Mouse (Mus musculus) heart, embryonic 13.5 days (tissue): ENCODE measurements around the gene Plcl1. TPM values are rescaled to one million over a fixed set of nuclear protein-coding genes. Genes with fewer than 3 reads are reported as not detected.

Experiments used
- ATAC-seq: fragments of 200-750 bp; cut with Nextera tagmentation; 2 replicates; pipeline ENCODE4 v1.8.0; 2017; ENCODE audit warnings: moderate TSS enrichment; ENCODE audit not compliant: insufficient number of reproducible peaks, low FRiP score, low TSS enrichment; ENCODE audit errors: extremely low read depth
- H3K27ac ChIP-seq: fragments of 300-500 bp; sonication (generic); replicated peaks from 2 replicates; pipeline ENCODE4 v1.5.1; 2015; ENCODE audit warnings: moderate library complexity, mild to moderate bottlenecking, inconsistent platforms
- H3K27me3 ChIP-seq: fragments of 300-500 bp; sonication (generic); replicated peaks from 2 replicates; pipeline ENCODE4 v1.6.1; 2015; ENCODE audit warnings: mild to moderate bottlenecking, inconsistent platforms
- H3K36me3 ChIP-seq: fragments of 300-500 bp; sonication (generic); 2 replicates; pipeline ENCODE4 v1.6.1; 2015; ENCODE audit warnings: mild to moderate bottlenecking, inconsistent platforms
- H3K4me1 ChIP-seq: fragments of 300-500 bp; sonication (generic); 2 replicates; pipeline ENCODE4 v1.6.1; 2015; ENCODE audit warnings: inconsistent platforms
- H3K4me2 ChIP-seq: fragments of 300-500 bp; sonication (generic); 2 replicates; pipeline ENCODE4 v1.6.1; 2015; ENCODE audit warnings: inconsistent platforms, mild to moderate bottlenecking, moderate library complexity
- H3K4me3 ChIP-seq: fragments of 300-500 bp; sonication (generic); 2 replicates; pipeline ENCODE4 v1.5.1; 2015; ENCODE audit warnings: moderate library complexity, mild to moderate bottlenecking, inconsistent platforms
- H3K9ac ChIP-seq: fragments of 300-500 bp; sonication (generic); 2 replicates; pipeline ENCODE4 v1.6.1; 2015; ENCODE audit warnings: inconsistent platforms, mild to moderate bottlenecking, moderate library complexity
- H3K9me3 ChIP-seq: fragments of 300-500 bp; sonication (generic); 2 replicates; pipeline ENCODE4 v1.6.1; 2016; ENCODE audit warnings: inconsistent platforms
- WGBS: fragments of 180-500 bp; shearing (Covaris S2); methylation state at CpG from one replicate; pipeline ENCODE4 v1.1.7; 2015; ENCODE audit warnings: mixed read lengths; 5-methylcytosine and 5-hydroxymethylcytosine counted together
- polyA plus RNA-seq: library from polyadenylated mRNA; unstranded; fragments of >200 nt; fragmentation: Nextera tagmentation; extraction: Ambion mirVana; gene quantifications from 2 replicates; pipeline ENCODE4 v1.2.1, GENCODE M21; 2015

The Plcl1 gene
- polyA plus RNA-seq, 1 experiment from 2014 or later, result 0.67 TPM

DNA sequence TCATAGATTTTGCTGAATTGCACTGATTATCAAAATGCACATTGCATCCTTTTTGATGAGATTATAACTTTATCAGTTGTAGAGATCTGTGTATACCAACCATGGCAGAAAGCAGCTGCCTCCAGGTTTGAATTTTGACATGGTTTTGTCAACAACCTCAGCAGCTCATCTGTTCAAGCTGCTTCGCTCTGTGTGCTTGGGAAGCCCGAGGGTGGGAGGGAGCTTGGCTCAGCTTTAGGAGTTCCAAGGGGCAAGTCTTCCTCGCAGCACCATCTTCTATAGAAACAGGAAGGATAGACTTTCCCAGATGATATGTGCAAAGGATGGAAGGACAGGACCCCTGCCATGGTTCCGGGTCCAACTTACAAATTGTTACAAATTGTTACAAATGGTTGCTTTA, 32.9 kb downstream of the Plcl1 start:
- Histone ChIP-seq H3K9ac (no peak overlapping the region), H3K4me3 (no peak overlapping the region), H3K4me2 (no peak overlapping the region), H3K4me1 (peaks cover 15% of the 10 kb centered on the region), H3K27me3 (no peaks in the 10 kb centered on the region), H3K36me3 (no peaks in the 10 kb centered on the region), H3K27ac (no peak overlapping the region), H3K9me3 (no peaks in the 10 kb centered on the region)
- no peak for ATAC-seq
- 78% methylated on average over 4 of the region's 4 CpGs for WGBS

DNA sequence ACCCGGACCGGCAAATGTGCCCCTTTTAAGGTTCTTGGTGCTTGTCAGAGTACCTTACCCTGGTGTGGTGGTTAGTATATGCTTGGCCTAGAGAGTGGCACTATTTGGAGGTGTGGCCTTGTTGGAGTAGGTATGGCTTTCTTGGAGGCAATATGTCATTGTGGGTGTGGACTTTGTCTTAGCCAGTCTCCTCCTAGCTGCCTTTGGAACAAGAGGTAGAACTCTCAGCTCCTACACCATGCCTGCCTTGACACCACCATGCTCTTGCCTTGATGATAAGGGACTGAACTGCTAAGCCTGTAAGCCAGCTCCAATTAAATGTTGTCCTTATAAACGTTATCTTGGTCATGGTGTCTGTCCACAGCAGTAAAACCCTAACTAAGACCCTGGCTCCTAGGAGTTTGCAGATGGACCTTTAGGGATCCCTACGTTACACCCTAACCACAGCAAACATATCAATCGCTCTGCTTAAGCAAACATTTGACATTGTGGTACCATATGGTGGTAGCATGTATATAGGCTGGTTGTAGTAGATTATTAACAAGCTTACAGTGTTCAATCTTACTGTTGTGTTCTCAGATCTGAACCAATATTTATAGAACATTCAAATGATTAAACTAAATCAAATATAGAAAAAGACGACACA, 39.4 kb downstream of the Plcl1 start:
- Histone ChIP-seq H3K36me3 (no peaks in the 10 kb centered on the region), H3K4me3 (no peak overlapping the region), H3K9ac (no peak overlapping the region), H3K27ac (no peak overlapping the region), H3K9me3 (no peaks in the 10 kb centered on the region), H3K4me2 (no peak overlapping the region), H3K27me3 (no peaks in the 10 kb centered on the region), H3K4me1 (peaks cover 21% of the 10 kb centered on the region)
- 68% methylated on average over 6 of the region's 6 CpGs for WGBS
- ATAC-seq, result no peak

DNA sequence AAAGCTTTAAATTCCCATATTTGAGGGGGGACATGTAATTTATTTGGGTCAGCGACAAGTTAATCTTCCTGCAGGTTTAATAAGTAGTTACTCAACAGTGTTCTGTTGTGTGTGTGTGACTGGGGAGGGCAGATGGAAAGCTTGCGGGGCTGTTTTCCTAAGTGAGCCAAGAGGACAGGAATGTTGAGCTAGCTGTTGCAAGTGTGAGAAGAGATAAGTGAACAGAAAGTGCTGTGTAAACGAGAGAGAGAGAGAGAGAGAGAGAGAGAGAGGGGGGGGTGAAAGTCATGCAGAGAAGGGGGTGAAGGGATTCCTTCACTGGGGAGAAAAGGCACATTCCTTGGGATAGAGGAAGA, 39.9 kb downstream of the Plcl1 start:
- peak overlapping the region; percentile 11; the same call in 1 of the 2 replicates for H3K4me2 ChIP-seq
- H3K4me3 ChIP-seq, result no peak overlapping the region
- 0 out of 2 replicates have a peak overlapping the region, but pooled peaks have one; percentile 36 for H3K27ac ChIP-seq

DNA sequence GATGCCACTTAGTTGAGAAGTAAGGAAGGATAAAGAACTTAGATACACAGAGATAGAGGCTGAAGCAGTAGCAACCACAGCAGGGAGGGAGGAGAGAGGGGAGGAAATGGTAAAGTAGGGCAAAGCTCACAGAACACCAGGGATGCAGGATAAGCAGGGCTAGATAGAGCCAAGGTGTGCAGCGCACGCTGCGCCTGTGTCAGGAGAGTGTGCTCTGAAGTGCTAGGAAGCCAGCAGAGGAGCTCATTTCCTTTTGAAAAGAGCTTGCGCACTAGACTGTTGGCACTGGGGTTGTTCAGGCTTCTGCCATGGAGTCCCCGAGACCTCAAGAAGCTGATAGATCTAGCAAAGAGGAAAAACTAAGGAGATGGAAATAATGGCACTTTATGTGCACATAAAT, 40.6 kb downstream of the Plcl1 start:
- Histone ChIP-seq H3K36me3 (no peaks in the 10 kb centered on the region), H3K4me2 (no peak overlapping the region), H3K9ac (no peak overlapping the region), H3K27me3 (no peaks in the 10 kb centered on the region), H3K9me3 (no peaks in the 10 kb centered on the region), H3K4me3 (no peak overlapping the region), H3K27ac (0 out of 2 replicates have a peak overlapping the region, but pooled peaks have one; percentile 36), H3K4me1 (peaks cover 18% of the 10 kb centered on the region)
- no peak for ATAC-seq
- 62% methylated on average over 5 of the region's 5 CpGs for WGBS

More for the DNA sequence above, 39.9 kb downstream of the Plcl1 start:
- peak; percentile 42; the same call in 1 of the 2 replicates for ATAC-seq
- peaks cover 18% of the 10 kb centered on the region for H3K4me1 ChIP-seq
- no peaks in the 10 kb centered on the region for H3K36me3 ChIP-seq
- WGBS, result 11% methylated on average over 3 of the region's 3 CpGs
- H3K9ac ChIP-seq, result no peak overlapping the region
- no peaks in the 10 kb centered on the region for H3K9me3 ChIP-seq
- H3K27me3 ChIP-seq, result no peaks in the 10 kb centered on the region

DNA sequence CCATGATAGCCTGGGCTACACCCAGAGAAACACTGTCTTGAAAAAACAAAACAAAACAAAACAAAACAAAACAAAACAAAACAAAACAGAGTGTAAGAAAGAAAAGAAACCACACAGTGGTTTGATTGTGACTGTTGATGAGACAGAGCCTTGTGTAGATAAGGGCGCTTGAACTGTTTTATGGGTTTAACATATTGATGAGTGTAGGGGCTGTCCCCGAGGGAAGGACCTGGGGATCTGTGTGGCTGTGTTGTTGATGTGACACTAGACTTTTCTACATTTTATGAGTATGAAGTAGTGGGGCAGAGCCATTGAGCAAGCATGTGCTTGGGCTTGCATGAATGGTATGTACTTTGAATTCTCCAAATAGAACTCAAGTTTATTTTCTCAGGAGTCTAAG, 41.2 kb downstream of the Plcl1 start:
- Histone ChIP-seq H3K9ac (no peak overlapping the region), H3K9me3 (no peaks in the 10 kb centered on the region), H3K4me2 (no peak overlapping the region), H3K36me3 (no peaks in the 10 kb centered on the region), H3K4me1 (peaks cover 18% of the 10 kb centered on the region), H3K27ac (no peak overlapping the region), H3K4me3 (no peak overlapping the region), H3K27me3 (no peaks in the 10 kb centered on the region)
- 71% methylated on average over 2 of the region's 2 CpGs for WGBS
- ATAC-seq, result no peak

DNA sequence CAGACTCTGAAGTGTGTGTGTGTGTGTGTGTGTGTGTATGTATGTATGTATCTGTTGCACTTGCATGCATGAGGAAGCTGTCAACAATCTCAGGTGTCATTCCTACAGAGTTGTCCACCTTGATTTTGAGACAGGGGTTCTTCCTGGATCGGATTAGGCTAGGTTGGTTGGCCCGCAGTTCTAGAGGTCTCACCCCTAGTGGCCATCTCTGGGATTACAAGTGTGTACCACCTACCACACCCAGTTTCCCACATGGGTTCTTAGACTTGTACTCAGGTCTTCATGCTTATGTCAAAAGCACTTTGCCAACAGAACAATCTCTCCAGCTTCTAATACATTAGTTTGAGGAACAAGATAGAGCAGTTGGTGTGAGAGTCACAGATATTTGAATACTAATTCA, 41.9 kb downstream of the Plcl1 start:
- Histone ChIP-seq H3K4me2 (no peak overlapping the region), H3K4me3 (no peak overlapping the region), H3K9ac (no peak overlapping the region), H3K4me1 (peaks cover 18% of the 10 kb centered on the region), H3K27me3 (no peaks in the 10 kb centered on the region), H3K9me3 (no peaks in the 10 kb centered on the region), H3K27ac (no peak overlapping the region), H3K36me3 (no peaks in the 10 kb centered on the region)
- 76% methylated on average over 2 of the region's 2 CpGs for WGBS
- ATAC-seq, result no peak

DNA sequence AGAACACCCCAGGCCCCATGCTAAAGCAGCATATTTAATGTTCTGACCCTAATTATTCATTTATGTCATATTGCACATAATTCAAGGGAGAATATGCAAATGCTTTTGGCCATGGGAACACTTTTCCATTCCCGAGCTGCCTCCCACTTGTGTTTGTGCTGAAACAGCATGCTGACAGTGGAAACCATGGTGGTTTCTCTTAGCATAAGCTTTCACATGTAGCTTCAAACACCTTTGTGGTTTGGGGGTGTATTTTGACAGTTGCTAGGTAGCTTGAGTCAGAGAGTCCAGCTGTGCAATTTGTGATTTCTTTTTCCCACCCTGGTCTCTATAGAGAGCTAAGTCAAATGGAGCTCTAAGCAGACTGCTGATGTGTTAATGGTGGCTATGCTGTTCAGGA, 42.4 kb downstream of the Plcl1 start:
- Histone ChIP-seq H3K4me3 (no peak overlapping the region), H3K9ac (no peak overlapping the region), H3K9me3 (no peaks in the 10 kb centered on the region), H3K27me3 (no peaks in the 10 kb centered on the region), H3K36me3 (no peaks in the 10 kb centered on the region), H3K27ac (no peak overlapping the region), H3K4me1 (peaks cover 18% of the 10 kb centered on the region), H3K4me2 (no peak overlapping the region)
- WGBS, result 86% methylated on average over 1 of the region's 1 CpGs
- ATAC-seq, result no peak

DNA sequence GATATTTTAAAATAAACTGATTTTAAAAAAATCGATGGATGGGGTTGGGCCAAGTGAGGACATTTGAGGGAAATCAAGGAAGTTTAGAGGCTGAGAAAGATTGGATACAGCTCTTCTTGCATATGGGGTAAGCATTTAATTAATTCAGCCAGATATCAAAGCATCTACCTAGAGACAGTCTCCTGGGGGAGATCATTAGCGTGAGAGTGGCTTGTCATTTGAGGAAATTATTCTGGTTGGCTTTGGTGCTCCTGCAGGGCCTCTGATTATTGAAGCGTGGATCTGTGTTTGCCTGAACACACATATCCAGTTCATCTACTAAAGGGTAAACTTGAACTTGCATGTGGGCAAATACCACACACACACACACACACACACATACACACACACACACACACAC, 44.1 kb downstream of the Plcl1 start:
- H3K4me2 ChIP-seq, result no peak overlapping the region
- ATAC-seq, result no peak
- H3K4me3 ChIP-seq, result no peak overlapping the region
- WGBS, result 73% methylated on average over 3 of the region's 3 CpGs
- H3K36me3 ChIP-seq, result no peaks in the 10 kb centered on the region
- no peak overlapping the region for H3K9ac ChIP-seq
- H3K9me3 ChIP-seq, result no peaks in the 10 kb centered on the region
- no peaks in the 10 kb centered on the region for H3K27me3 ChIP-seq
- H3K27ac ChIP-seq, result no peak overlapping the region
- H3K4me1 ChIP-seq, result peaks cover 18% of the 10 kb centered on the region

DNA sequence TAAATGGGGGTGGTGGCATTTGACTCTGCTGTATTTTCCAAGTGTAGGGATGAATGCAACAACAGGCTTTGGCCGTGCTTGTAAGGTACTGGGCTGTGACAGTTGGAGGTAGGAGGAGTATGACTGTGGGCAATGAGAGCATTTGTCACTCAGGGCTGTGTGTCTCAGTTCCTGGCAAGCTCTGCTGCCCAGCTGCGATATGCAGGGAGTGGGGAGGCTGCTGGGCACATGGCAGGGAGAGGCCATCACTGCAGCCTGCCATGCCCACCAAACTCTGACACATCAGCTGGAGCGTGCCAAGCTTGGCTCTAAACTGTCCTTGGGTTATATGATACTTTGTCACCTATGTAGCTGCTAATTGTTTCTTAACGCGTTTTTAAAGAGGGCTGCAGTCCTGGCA, 48.4 kb downstream of the Plcl1 start:
- no peaks in the 10 kb centered on the region for H3K36me3 ChIP-seq
- ATAC-seq, result no peak
- no peak overlapping the region for H3K27ac ChIP-seq
- no peaks in the 10 kb centered on the region for H3K9me3 ChIP-seq
- H3K4me2 ChIP-seq, result no peak overlapping the region
- no peak overlapping the region for H3K4me3 ChIP-seq
- no peaks in the 10 kb centered on the region for H3K4me1 ChIP-seq
- H3K9ac ChIP-seq, result no peak overlapping the region
- H3K27me3 ChIP-seq, result no peaks in the 10 kb centered on the region
- 59% methylated on average over 5 of the region's 5 CpGs for WGBS

DNA sequence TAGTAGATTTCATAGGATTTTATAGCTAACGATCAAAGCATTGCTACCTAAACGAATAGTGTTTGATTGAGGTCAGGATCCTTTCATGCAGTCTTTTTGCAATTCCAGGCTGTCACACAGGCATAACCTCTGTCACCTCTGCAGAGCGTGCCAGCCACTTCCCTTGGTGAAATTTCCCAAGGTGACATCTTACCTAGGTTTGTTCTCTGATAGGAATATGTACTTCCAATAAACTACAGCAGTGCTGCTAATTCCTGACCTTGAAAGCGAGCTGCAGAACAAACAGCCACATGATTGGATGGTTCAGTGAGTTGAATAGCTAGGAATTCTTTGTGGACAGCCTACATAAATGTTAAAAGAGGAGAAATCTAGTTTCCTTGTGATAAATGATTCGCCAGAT, 56.6 kb downstream of the Plcl1 start:
- Histone ChIP-seq H3K9ac (no peak overlapping the region), H3K27ac (no peak overlapping the region), H3K4me2 (no peak overlapping the region), H3K27me3 (no peaks in the 10 kb centered on the region), H3K9me3 (no peaks in the 10 kb centered on the region), H3K4me3 (no peak overlapping the region), H3K4me1 (no peaks in the 10 kb centered on the region), H3K36me3 (no peaks in the 10 kb centered on the region)
- WGBS, result 75% methylated on average over 5 of the region's 5 CpGs
- no peak for ATAC-seq

DNA sequence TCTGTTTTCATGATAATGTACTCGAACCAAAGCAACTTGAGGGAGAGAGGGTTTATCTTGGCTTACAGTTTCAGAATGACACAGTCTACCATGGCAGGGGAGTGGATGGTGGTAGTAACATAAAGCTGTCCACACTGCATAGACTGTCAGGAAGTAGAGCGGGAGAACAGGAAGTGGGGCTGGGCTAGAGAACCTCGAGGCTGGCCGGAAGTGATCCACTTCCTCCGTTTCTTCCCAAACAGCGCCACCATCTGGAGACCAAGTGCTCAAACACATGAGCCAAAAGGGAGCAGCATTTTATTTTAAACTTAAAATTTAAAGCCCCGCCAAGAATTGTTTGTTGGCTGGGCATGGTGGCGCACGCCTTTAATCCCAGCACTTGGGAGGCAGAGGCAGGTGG, 68.0 kb downstream of the Plcl1 start:
- Histone ChIP-seq H3K4me2 (no peak overlapping the region), H3K9ac (no peak overlapping the region), H3K4me1 (no peaks in the 10 kb centered on the region), H3K27me3 (no peaks in the 10 kb centered on the region), H3K4me3 (no peak overlapping the region), H3K9me3 (peaks cover 2% of the 10 kb centered on the region; the same call in 1 of the 2 replicates), H3K36me3 (no peaks in the 10 kb centered on the region), H3K27ac (no peak overlapping the region)
- 81% methylated on average over 9 of the region's 9 CpGs for WGBS
- no peak for ATAC-seq

DNA sequence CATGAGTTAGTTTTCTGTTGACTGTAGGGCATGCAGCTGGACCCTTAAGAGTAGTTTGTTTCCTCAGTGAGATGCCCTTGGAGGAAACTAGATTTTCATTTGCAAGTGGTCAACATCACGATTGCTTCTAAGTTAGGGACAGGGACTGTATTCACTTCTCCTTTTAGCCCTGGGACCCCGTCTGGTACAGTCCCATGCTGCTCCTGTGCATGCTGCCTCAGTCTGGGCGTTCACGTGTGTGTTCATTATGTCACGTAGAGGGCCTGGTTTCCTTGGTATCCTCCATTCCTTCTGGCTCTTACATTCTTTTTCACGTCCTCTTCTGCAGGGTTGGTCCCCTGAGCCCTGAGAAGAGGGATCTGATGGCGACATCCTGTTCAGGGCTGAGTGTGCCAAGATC, 69.3 kb downstream of the Plcl1 start:
- H3K27ac ChIP-seq, result no peak overlapping the region
- H3K4me1 ChIP-seq, result no peaks in the 10 kb centered on the region
- H3K4me2 ChIP-seq, result no peak overlapping the region
- no peak overlapping the region for H3K9ac ChIP-seq
- H3K4me3 ChIP-seq, result no peak overlapping the region
- peaks cover 2% of the 10 kb centered on the region; the same call in 1 of the 2 replicates for H3K9me3 ChIP-seq
- H3K36me3 ChIP-seq, result no peaks in the 10 kb centered on the region
- 73% methylated on average over 7 of the region's 7 CpGs for WGBS
- no peaks in the 10 kb centered on the region for H3K27me3 ChIP-seq
- no peak for ATAC-seq
